Mouse (Mus musculus): ENCODE measurements around the gene Sgpp1. TPM values are rescaled to one million over a fixed set of nuclear protein-coding genes. Genes with fewer than 3 reads are reported as not detected.
"Not testable (repeated sequence)": the region's sequence is repeated elsewhere in the genome, so short reads cannot be mapped to it uniquely, and the experiment has no call there.

The Sgpp1 gene
- total RNA-seq, 1 experiment from 2014 or later = 197 TPM

GRCm38 (mm10) chr12:75731927-75732443, 3.5 kb downstream of the Sgpp1 start:
- DNase-seq = no peak

- DNase-seq = no peak
Observed at GRCm38 (mm10) chr12:75731508-75731907, 4.0 kb downstream of the Sgpp1 start.

- DNase-seq = no peak
Observed at GRCm38 (mm10) chr12:75730458-75730857, 5.1 kb downstream of the Sgpp1 start.

GRCm38 (mm10) chr12:75729876-75730275, 5.7 kb downstream of the Sgpp1 start:
- DNase-seq = no peak

GRCm38 (mm10) chr12:75727333-75728125, 8.0 kb downstream of the Sgpp1 start:
- DNase-seq = no peak

- DNase-seq = no peak
Observed at GRCm38 (mm10) chr12:75726349-75726861, 9.1 kb downstream of the Sgpp1 start.

GRCm38 (mm10) chr12:75724621-75725324, 10.8 kb downstream of the Sgpp1 start:
- DNase-seq = no peak

GRCm38 (mm10) chr12:75723839-75724463, 11.6 kb downstream of the Sgpp1 start:
- DNase-seq = no peak

- no peak for DNase-seq
Observed at GRCm38 (mm10) chr12:75721941-75722340, 13.6 kb downstream of the Sgpp1 start.

GRCm38 (mm10) chr12:75721006-75721405, 14.5 kb downstream of the Sgpp1 start:
- DNase-seq = no peak

- DNase-seq = no peak
Observed at GRCm38 (mm10) chr12:75713596-75713995, 21.9 kb downstream of the Sgpp1 start.

GRCm38 (mm10) chr12:75712905-75713304, 22.6 kb downstream of the Sgpp1 start:
- DNase-seq = not testable (repeated sequence)

- no peak for DNase-seq
Observed at GRCm38 (mm10) chr12:75710596-75711376, 24.7 kb downstream of the Sgpp1 start.

- no peak for DNase-seq
Observed at GRCm38 (mm10) chr12:75709506-75709905, 26.0 kb downstream of the Sgpp1 start.

GRCm38 (mm10) chr12:75706670-75707069, 28.9 kb downstream of the Sgpp1 start:
- DNase-seq = no peak

- no peak for DNase-seq
Observed at GRCm38 (mm10) chr12:75702739-75703122, 32.8 kb downstream of the Sgpp1 start.

GRCm38 (mm10) chr12:75702084-75702738, 33.3 kb downstream of the Sgpp1 start:
- peak; percentile 11 for DNase-seq

- peak; percentile 46 for DNase-seq
Observed at GRCm38 (mm10) chr12:75701173-75702083, 34.1 kb downstream of the Sgpp1 start.

- DNase-seq = no peak
Observed at GRCm38 (mm10) chr12:75698692-75699091, 36.8 kb downstream of the Sgpp1 start.

GRCm38 (mm10) chr12:75695845-75696244, 39.7 kb downstream of the Sgpp1 start:
- not testable (repeated sequence) for DNase-seq
